Mouse (Mus musculus): ENCODE measurements at regions not wholly inside any gene's neighbourhood (a gene's known extent, or its start where the extent isn't known, plus 50 kb on each side); places are given as distances from the start of the nearest gene placed in this dataset.

- H3K27ac ChIP-seq (ENCODE audit: insufficient read depth, low read length), result no peak overlapping the region
- no peaks in the 10 kb centered on the region for H3K27me3 ChIP-seq (ENCODE audit: control insufficient read depth, insufficient read depth, low read length, poor library complexity, severe bottlenecking)
- no peaks in the 10 kb centered on the region for H3K4me1 ChIP-seq (ENCODE audit: control insufficient read depth, insufficient read depth, low read length)
- H3K9me3 ChIP-seq (replicated peaks; ENCODE audit: control insufficient read depth, insufficient read depth, low read length, poor library complexity, severe bottlenecking), result no peaks in the 10 kb centered on the region
- H3K4me3 ChIP-seq (ENCODE audit: low read depth, low read length), result no peak overlapping the region
- H3K36me3 ChIP-seq (ENCODE audit: control insufficient read depth, insufficient read depth, low read length, poor library complexity, severe bottlenecking), result no peaks in the 10 kb centered on the region
- TF ChIP-seq EP300 (IDR thresholded peaks at IDR 0.05; ENCODE audit: insufficient read depth, low read depth, low read length) (no peak), CTCF (IDR thresholded peaks at IDR 0.05; ENCODE audit: low read depth, low read length) (no peak), POLR2A (IDR thresholded peaks at IDR 0.05; ENCODE audit: insufficient read depth, low read length) (no peak)
- H3K9ac ChIP-seq (ENCODE audit: low read depth, poor library complexity, severe bottlenecking), result no peak overlapping the region
Observed at GRCm38 (mm10) chr1:77101726-77102272, 413.1 kb downstream of the Epha4 start.

GRCm38 (mm10) chr1:77102421-77103133, 412.3 kb downstream of the Epha4 start:
- Histone ChIP-seq H3K4me1 (ENCODE audit: control insufficient read depth, insufficient read depth, low read length) (no peaks in the 10 kb centered on the region), H3K9ac (ENCODE audit: low read depth, poor library complexity, severe bottlenecking) (no peak overlapping the region), H3K27me3 (ENCODE audit: control insufficient read depth, insufficient read depth, low read length, poor library complexity, severe bottlenecking) (no peaks in the 10 kb centered on the region), H3K4me3 (ENCODE audit: low read depth, low read length) (no peak overlapping the region), H3K9me3 (replicated peaks; ENCODE audit: control insufficient read depth, insufficient read depth, low read length, poor library complexity, severe bottlenecking) (no peaks in the 10 kb centered on the region), H3K36me3 (ENCODE audit: control insufficient read depth, insufficient read depth, low read length, poor library complexity, severe bottlenecking) (no peaks in the 10 kb centered on the region), H3K27ac (ENCODE audit: insufficient read depth, low read length) (no peak overlapping the region)
- TF ChIP-seq CTCF (IDR thresholded peaks at IDR 0.05; ENCODE audit: low read depth, low read length) (no peak), POLR2A (IDR thresholded peaks at IDR 0.05; ENCODE audit: insufficient read depth, low read length) (no peak), EP300 (IDR thresholded peaks at IDR 0.05; ENCODE audit: insufficient read depth, low read depth, low read length) (no peak)

- Histone ChIP-seq H3K27ac (ENCODE audit: insufficient read depth, low read length) (no peak overlapping the region), H3K9ac (ENCODE audit: low read depth, poor library complexity, severe bottlenecking) (no peak overlapping the region), H3K4me3 (ENCODE audit: low read depth, low read length) (no peak overlapping the region), H3K27me3 (ENCODE audit: control insufficient read depth, insufficient read depth, low read length, poor library complexity, severe bottlenecking) (no peaks in the 10 kb centered on the region), H3K9me3 (replicated peaks; ENCODE audit: control insufficient read depth, insufficient read depth, low read length, poor library complexity, severe bottlenecking) (no peaks in the 10 kb centered on the region), H3K4me1 (ENCODE audit: control insufficient read depth, insufficient read depth, low read length) (no peaks in the 10 kb centered on the region), H3K36me3 (ENCODE audit: control insufficient read depth, insufficient read depth, low read length, poor library complexity, severe bottlenecking) (no peaks in the 10 kb centered on the region)
- TF ChIP-seq EP300 (IDR thresholded peaks at IDR 0.05; ENCODE audit: insufficient read depth, low read depth, low read length), result no peak
- no peak for TF ChIP-seq CTCF (IDR thresholded peaks at IDR 0.05; ENCODE audit: low read depth, low read length)
- no peak for TF ChIP-seq POLR2A (IDR thresholded peaks at IDR 0.05; ENCODE audit: insufficient read depth, low read length)
Observed at GRCm38 (mm10) chr1:77109861-77110785, 404.8 kb downstream of the Epha4 start.

- H3K9ac ChIP-seq (ENCODE audit: low read depth, poor library complexity, severe bottlenecking), result no peak overlapping the region
- no peak overlapping the region for H3K4me3 ChIP-seq (ENCODE audit: low read depth, low read length)
- no peak for TF ChIP-seq CTCF (IDR thresholded peaks at IDR 0.05; ENCODE audit: low read depth, low read length)
- no peak for TF ChIP-seq POLR2A (IDR thresholded peaks at IDR 0.05; ENCODE audit: insufficient read depth, low read length)
- no peak for TF ChIP-seq EP300 (IDR thresholded peaks at IDR 0.05; ENCODE audit: insufficient read depth, low read depth, low read length)
- H3K9me3 ChIP-seq (replicated peaks; ENCODE audit: control insufficient read depth, insufficient read depth, low read length, poor library complexity, severe bottlenecking), result no peaks in the 10 kb centered on the region
- H3K27me3 ChIP-seq (ENCODE audit: control insufficient read depth, insufficient read depth, low read length, poor library complexity, severe bottlenecking), result no peaks in the 10 kb centered on the region
- no peak overlapping the region for H3K27ac ChIP-seq (ENCODE audit: insufficient read depth, low read length)
- H3K36me3 ChIP-seq (ENCODE audit: control insufficient read depth, insufficient read depth, low read length, poor library complexity, severe bottlenecking), result no peaks in the 10 kb centered on the region
- no peaks in the 10 kb centered on the region for H3K4me1 ChIP-seq (ENCODE audit: control insufficient read depth, insufficient read depth, low read length)
Observed at GRCm38 (mm10) chr1:77128411-77128810, 386.5 kb downstream of the Epha4 start.

- TF ChIP-seq POLR2A (IDR thresholded peaks at IDR 0.05; ENCODE audit: insufficient read depth, low read length), result no peak
- TF ChIP-seq EP300 (IDR thresholded peaks at IDR 0.05; ENCODE audit: insufficient read depth, low read depth, low read length), result no peak
- TF ChIP-seq CTCF (IDR thresholded peaks at IDR 0.05; ENCODE audit: low read depth, low read length), result no peak
- Histone ChIP-seq H3K4me3 (ENCODE audit: low read depth, low read length) (no peak overlapping the region), H3K9me3 (replicated peaks; ENCODE audit: control insufficient read depth, insufficient read depth, low read length, poor library complexity, severe bottlenecking) (no peaks in the 10 kb centered on the region)
Observed at GRCm38 (mm10) chr1:77137663-77138062, 377.2 kb downstream of the Epha4 start.

More at GRCm38 (mm10) chr1:77137663-77138062, 377.2 kb downstream of the Epha4 start:
- H3K27ac ChIP-seq (ENCODE audit: insufficient read depth, low read length), result no peak overlapping the region
- H3K27me3 ChIP-seq (ENCODE audit: control insufficient read depth, insufficient read depth, low read length, poor library complexity, severe bottlenecking), result no peaks in the 10 kb centered on the region
- H3K9ac ChIP-seq (ENCODE audit: low read depth, poor library complexity, severe bottlenecking), result no peak overlapping the region
- H3K4me1 ChIP-seq (ENCODE audit: control insufficient read depth, insufficient read depth, low read length), result no peaks in the 10 kb centered on the region
- H3K36me3 ChIP-seq (ENCODE audit: control insufficient read depth, insufficient read depth, low read length, poor library complexity, severe bottlenecking), result no peaks in the 10 kb centered on the region
